Mouse (Mus musculus) CD4-positive helper T cell, adult 2 months (primary cell): Measurements from ENCODE around the gene Pltp.
A peak's percentile ranks its signal among the peaks of the same experiment; 100 is the strongest.
"Not testable (repeated sequence)": the region's sequence is repeated elsewhere in the genome, so short reads cannot be mapped to it uniquely, and the experiment has no call there.

Experiments
- DNase-seq: peaks from one replicate; pipeline ENCODE4 v3.0.0-alpha.2; 2012; ENCODE audit warnings: low read depth, missing footprints, low spot score

Gene Pltp

DNA sequence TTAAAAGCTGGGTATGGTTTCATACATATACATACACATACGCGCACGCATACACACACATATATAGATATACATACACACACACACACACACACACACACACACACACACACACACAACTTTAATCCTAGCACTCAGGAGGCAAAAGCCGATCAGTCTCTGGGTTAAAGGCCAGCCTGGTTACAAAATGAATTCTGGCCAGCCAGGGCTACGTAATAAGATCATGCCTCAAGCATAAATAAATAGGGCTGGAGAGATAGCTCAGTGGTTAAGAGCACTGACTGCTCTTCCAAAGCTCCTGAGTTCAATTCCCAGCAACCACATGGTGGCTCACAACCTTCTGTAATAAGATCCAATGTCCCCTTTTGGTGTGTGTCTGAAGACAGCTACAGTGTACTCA lies 1.9 kb downstream of the Pltp start:
- not testable (repeated sequence) for DNase-seq

DNA sequence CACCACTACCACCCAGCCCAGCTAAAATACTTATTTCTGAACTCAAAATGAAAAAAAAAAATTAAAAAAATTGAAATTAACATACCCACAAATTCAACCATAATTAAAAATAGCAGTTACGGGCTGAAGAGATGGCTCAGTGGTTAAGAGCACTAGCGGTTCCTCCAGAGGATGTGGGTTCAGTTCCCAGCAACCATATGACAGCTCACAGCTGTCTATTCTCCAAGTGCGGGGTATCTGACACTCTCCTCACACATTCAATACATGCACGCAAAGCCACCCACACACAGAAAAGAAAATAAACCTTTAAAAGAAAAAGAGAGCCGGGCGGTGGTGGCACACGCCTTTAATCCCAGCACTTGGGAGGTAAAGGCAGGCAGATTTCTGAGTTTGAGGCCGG lies 7.5 kb downstream of the Pltp start:
- peak; percentile 83 for DNase-seq

DNA sequence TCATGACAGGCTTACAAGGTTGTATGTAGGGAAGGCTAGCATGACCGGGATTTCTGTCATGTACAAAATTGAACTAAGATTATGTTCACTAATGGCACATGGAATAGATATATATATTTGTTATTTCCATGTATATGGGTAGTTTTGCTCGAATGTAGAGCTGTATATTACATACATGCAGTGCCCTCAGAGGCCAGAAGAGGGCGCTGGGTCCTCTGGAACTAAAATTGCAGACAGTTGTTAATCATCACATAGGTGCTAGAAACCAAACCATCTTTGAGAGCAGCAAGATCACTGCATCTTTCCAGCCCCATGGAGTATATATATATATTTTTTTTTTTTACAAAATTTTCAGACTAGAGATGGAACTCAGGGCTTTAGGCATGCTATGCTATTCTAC lies 11.7 kb downstream of the Pltp start:
- DNase-seq, result peak; percentile 43

DNA sequence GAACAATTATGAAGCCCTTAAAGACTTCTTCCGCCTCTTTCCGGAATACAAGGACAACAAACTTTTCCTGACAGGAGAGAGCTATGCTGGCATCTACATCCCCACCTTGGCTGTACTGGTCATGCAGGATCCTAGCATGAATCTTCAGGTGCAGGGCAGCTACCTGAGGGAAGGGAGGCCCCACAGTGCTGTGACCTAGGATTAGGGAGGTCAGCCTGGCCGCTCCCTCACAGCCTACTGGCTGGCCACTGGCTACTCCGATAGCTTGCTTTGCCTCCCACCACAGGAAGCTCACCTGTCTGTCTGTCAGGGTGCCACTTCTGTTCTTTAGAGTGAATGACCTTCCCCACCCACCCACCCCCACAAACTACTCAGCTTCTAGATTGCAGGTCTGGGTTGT lies 22.3 kb downstream of the Pltp start:
- DNase-seq, result no peak

DNA sequence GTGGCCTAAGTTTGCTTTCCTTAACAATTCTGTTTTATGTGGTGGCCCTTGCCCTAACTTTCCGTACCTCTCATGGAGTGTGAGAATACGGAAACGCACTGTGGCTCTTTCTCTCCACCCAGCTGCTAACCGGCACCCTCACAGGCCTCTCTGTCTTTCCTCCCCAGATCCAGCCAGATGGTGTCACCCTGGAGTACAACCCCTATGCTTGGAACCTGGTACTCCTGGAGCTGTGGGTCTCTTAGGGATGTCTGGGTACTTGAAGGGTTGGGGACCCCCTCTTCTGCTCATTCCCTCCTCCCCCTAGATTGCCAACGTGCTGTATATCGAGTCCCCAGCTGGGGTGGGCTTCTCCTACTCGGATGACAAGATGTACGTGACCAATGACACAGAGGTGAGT lies 23.0 kb downstream of the Pltp start:
- DNase-seq, result peak; percentile 43

DNA sequence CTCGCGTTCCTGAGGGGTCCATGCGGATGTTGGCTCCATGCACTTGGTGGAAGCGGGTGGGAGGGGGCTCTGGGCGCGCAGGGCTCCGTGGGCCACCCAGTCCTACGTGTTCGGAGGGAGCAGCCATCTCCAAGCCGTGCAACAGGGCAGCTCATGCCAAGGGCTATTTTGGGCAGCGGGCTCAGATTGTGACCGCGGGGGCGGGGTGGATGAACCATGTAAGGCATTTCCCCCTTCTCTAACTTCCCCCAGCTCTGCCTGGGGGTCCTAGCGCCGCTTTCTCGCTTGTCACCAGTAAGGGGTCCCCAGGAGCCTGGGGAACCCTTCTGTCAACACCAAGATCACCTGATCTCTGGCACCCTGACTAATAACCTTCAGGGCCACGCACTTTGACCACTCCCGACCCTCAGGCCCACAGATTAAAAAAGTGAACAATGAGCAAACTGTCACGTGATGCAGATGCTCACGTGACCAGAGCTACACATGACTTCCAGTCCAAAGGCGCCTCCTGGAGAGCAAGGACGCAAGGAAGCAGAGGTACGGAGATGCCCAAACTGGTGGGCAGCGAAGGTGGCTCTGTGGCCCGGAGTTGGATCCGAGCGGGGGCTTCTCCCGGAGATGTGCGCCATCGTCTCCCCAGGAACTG lies 24.1 kb downstream of the Pltp start, which contains the start of gene Neurl2:
Neurl2 (minus strand) TSS at position 143 of the 646 bp plus-strand sequence.
- DNase-seq, result peak; percentile 96

DNA sequence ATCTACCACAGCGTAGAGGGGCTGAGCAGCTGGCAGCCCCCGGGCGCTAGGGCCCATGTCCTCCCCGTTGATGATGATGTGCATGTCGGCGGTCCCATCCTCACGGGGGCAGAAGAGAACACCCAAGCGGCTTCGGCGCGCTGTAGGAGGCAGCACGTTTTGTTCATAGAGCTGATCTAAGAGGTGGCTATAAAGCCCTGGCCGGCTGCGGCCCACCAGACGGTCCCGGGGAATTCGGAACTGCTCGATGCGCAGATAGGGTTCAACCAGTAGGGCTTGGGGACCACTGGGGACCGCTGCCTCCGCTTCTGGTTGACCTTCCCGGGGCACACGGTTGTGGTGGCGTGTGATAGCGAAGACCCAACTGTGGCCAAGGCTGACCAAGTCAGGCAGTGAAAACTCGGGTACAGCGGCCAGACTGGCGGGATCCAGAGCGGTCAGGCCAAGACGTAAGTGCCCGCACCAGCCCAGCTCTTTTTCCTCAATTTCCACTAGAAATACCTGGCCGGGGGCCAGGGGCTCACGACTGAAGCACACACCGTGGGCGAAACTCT lies 24.7 kb downstream of the Pltp start, which contains the start of gene Ctsa:
Ctsa (plus strand) TSS at position 126 of the 554 bp plus-strand sequence.
- peak; percentile 81 for DNase-seq

DNA sequence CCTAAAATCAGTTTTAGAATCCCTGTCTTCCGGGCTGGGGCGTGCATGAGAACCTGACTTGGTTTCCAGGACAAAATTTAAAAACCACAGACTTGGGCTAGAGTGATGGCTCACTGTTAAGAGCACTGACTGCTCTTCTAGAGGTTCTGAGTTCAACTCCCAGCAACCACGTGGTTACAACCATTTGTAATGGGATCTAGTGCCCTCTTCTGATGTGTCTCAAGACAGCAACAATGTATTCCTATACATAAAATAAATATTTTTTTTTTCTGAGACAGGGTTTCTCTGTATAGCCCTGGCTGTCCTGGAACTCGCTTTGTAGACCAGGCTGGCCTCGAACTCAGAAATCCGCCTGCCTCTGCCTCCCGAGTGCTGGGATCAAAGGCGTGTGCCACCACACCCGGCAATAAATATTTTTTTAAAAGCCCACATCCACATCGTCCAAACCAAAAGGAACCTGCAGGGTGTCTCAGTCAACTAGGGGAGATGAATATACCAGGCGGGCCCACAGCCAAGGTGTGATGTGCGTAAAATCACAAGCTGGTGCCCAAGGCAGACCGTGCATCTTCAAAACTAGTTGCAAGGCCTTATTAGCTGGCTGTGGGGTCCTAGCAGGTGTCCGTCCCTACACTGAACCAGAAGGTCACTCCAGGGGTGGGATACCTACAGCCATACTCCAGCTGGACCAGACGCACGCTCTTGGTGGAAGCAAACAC lies 25.3 kb downstream of the Pltp start:
- no peak for DNase-seq

DNA sequence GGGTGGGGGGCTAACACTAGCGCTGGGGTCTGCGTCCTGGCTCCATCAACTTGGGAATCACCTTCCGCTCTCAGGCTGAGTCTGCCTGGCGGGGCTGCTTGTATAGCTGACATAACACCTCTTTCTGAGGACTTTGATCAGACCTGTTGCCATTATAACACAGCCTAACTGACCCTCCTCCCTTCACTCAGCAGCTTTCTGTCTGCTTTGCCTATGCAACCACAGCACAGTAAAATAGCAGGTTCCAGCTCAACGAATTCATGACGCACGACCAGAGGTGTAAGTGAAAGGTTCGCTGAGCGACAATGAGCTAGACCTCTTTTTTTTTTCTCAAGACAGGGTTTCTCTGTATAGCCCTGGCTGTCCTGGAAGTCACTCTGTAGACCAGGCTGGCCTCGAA lies 26.5 kb downstream of the Pltp start:
- DNase-seq, result no peak

DNA sequence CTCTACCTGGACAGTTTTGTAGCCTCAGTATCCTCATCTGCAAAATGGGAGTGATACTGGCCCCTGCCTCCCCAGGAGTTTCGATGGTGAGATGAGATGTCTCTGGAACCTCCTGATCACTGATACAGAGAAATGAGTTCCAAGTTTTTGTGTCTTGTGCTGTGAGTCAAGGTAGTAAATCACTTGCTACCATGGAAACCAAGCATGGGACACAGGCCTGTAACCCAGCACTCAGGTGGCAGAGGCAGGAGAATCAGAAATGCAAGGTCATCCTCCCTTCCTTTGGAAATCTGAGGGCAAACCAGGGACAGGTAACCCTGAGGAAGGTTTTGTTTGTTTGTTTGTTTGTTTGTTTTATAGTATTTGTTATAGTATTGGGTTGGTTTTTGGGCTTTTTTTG lies 28.4 kb downstream of the Pltp start:
- no peak for DNase-seq

DNA sequence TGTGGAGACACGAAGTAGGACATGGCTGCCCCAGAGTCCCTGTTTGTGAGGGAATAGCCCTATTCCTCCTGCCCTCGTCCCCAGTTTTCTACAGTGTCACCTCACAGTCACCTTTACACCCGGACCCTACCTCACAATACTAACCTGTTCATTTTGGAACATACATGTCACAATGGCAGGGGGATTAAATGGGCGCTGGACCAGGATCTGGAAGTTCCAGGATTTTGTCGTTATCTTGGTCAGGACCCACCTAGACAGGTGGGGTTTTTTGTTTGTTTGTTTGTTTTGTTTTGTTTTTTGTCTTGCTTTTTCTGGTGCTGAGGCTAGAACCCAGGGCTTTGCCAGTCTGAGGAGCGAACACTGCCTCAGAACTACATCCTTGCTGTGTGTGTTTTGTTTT lies 29.1 kb downstream of the Pltp start, which contains the start of gene Spata25:
Spata25 (minus strand) TSS at position 101 of the 400 bp plus-strand sequence.
- DNase-seq, result no peak

DNA sequence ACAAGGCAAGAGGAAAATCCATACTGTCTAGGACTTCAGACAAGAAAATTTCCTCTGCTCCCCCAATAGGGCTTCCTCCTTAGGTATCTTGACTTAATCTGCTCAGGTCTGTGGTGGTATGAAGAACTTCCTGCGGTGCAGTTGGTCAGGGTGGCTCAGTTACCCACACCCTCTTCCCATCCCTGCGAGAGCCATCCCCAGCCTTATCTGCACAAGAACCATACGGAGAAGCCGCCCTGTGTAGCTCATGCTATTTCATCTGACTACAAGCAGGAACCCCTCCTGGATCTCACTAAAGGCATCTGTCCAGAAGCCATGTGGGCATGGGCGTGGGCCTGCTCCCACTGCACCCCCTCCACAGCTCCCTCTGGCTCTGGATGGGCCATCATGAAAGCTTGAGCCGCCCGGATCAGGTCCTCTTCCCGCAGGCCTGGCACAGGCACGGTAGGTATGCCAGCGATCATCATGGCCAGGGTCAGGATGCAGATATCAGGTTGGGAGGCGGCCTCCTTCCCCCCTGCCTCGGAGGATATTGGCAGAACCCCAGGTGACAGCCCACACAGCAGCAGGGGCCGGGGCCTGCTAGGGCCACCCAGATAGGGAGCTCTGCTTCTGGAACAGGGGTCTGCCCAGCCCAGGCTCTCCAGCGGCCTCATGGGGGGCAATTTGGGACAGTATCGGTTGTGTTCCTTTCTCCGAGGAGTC lies 30.2 kb downstream of the Pltp start:
- DNase-seq, result no peak

DNA sequence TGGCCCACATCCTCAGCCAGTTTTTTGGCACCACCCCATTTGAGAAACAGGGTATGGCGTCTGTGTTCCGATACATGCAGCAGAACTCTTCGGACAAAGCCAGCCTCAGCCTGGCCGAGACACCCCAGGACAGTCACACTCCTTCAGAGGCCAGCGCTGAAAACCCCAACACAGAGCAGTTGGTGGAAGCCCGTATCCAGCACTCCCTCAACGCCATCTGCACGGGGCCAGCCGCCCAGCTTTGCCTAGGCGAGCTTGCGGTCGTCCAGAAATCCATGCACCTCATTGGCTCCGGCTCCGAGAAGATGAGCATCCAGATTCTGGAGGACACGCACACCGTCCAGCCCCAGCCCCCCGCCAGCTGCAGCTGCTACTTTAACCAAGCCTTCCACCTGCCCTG lies 32.0 kb downstream of the Pltp start:
- DNase-seq, result no peak

DNA sequence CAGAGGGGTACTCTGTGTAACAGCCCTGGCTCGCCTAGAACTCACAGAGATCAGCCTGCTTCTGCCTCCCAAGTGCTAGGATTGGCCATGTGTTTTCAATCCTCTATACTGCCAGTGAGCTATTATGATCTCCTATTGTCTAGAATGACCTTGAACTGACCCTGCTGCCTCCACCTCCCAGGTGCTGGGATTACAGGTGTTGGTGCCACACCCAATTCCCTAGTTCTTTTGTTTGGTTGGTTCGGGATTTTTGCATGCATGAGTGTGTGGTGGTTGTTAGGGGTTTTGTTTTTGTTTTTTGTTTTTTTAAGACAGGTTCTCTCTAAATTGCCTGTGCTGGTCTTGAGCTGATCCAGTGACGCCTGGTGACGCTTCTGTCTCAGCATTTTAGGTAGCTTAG lies 33.5 kb downstream of the Pltp start:
- DNase-seq, result peak; percentile 36

DNA sequence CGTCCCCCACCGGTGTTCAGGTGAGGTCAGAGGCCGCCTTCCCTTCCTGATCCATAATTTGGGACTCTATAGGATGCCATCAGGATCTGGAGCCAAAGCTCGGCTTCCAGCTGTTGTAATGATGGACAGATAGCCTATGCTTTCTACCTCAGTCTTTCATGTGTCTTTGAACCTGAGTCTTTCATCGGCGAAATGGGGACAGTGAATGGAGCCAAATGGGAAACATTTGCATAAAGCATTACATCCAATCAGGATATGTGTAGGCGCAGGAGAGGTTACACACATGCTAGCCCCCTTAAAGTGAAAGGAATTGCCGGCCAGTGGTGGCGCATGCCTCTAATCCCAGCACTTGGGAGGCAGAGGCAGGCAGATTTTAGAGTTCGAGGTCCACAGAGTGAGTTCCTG lies 34.3 kb downstream of the Pltp start:
- DNase-seq, result peak; percentile 45

DNA sequence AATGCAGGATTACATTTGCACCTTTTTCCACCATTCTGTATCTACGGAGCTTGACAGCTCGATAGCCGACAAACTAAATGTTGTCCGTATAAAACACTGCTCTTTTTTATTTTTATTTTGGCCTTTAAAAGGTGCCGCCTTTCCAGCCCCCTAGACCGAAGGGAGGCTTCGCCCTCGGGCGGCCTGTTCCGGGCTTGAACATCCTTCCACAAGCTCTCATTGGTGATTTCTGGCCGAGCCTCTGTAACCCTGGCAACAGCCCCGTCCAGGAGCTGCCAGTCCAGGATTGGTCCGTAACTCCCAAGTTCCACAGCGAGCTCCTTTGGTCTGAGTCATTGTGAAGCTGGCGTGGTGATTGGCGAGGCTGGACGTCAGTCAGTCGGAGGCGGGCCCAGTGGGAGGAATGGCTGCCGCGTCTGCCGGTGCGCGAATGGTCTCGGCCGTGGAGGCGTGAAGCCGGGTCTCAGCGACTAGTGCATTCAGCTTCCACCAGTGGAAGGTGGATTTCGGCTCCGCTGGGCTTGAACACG lies 34.8 kb downstream of the Pltp start, which contains the start of gene Zswim1:
Zswim1 (plus strand) TSS at position 51 of the 530 bp plus-strand sequence.
- DNase-seq, result peak; percentile 97

DNA sequence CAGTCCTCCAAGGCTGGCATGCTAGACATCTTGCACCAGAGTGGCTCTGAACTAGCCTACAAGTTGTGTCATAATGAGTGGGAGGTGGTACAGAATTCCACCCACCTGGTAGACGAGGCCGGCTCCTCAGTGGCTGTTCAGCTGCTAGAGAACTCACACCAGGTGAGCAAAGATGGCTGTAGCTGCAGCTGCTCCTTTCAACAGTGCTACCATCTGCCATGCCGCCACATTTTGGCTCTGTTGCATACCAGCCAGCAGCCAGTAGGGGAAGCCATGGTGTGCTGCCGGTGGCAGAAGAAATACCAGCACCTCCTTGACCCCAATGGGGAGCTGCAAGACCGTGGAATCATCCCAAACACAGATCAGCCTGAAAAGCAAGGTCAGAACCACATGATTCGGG lies 36.5 kb downstream of the Pltp start:
- DNase-seq, result no peak

DNA sequence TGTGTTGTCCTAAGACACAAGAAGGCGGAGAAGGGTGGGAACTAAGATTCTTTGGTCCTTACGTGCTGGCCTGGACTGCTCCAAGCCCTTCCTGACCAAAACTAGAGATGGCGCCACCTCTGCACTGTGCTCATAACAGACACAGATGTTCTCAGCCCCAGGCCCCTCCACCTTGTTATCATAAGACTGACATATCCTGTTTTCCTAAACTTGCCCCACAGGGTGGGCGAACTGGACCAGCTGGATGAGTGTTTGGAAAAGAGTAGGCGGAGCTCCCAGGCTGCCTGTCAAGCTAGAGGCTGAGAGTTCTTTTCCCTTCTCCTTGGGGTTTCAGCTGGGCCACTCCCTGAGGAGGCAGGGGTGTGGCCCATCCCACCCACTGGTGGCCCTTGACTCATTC lies 39.8 kb downstream of the Pltp start:
- no peak for DNase-seq

DNA sequence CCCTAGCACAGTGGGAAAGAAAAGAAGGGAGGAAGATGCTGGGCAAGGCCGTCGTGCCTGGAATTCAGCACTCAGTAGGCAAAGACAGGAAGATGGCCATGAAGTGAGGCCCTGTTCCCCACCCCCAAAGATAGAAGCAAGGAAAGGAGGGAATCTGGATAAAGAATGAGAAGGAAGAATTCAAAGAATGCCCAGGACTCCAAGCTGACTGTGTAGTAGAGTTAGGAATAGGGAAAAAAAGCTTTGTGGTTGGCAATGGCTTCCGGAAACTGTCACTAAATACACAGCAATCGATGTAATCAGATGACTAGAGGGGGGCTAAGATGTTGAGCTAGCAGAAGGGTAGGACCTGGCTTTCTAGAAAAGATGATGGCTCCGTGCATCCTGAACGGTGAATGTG lies 40.3 kb downstream of the Pltp start:
- DNase-seq, result no peak

DNA sequence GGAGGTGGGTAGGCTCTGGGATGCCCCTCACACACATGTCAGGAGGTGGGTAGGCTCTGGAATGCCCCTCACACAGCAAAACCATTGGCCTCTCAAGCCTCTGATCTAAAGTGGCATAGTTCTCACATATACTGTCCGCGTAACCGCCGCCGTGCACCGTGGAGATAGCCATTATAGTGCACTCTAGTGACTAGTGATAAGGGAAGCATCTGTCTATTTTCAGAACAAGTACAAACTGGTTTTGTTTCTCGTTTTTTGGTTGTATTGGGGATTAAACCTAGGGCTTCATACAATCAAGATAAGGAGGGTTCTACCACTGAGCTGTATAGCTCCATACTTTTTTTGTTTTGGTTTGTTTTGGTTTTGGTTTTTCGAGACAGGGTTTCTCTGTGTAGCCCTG lies 41.7 kb downstream of the Pltp start:
- no peak for DNase-seq

DNA sequence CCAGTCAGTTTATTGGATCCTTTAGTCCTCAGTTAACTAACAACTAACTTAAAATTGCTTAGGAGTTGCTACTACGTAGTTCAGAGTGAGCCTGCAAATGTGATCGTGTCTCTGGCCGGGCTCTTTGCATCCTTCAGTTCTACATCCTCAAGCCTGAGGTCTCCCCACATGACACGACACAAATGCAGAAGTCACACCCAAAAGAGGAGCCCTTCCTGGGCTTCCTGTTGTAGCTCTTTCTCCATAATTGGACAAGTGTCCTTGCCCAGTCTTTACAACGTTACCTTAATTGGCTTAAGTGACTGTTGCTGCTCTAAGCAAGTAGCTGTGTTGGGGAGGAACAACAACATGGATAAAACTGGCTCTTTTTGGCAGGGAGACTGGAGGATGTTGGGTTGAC lies 42.2 kb downstream of the Pltp start:
- no peak for DNase-seq

DNA sequence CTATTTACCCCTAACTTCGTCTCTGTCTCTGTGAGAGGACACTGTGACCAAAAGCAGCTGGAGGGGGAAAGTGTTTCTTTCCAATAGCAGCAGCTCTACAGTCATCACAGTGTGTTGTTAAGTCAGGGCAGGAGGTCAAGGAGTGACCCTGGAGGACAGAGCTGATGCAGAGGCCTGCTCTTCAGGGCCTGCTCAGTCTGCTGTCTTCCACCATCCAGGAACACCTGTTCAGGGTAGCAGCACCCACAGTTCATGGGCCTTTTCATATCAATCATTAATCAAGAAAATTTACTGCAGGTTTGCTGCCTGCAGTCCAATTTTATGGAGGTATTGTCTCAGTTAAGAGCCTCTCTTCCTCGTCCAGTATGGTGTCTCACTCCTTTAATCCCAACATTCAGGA lies 44.0 kb downstream of the Pltp start:
- DNase-seq, result no peak
